Mouse (Mus musculus): Measurements from ENCODE around the gene Olfr1509. TPM values are rescaled to one million over a fixed set of nuclear protein-coding genes. Genes with fewer than 3 reads are reported as not detected.
"Not testable (repeated sequence)": the region's sequence is repeated elsewhere in the genome, so short reads cannot be mapped to it uniquely, and the experiment has no call there.

Olfr1509 gene
- polyA plus RNA-seq (2014; fragmentation: Nextera tagmentation; extraction: Ambion mirVana): not detected in 2 replicates

GRCm38 (mm10) chr14:52442690-52443089, at the start of gene Olfr1509:
Olfr1509 (plus strand) TSS chr14:52442990.
- no peak for DNase-seq (ENCODE audit: low spot score)
- Histone ChIP-seq H3K9me3 (ENCODE audit: control insufficient read depth, low read length) (no peaks in the 10 kb centered on the region), H3K4me3 (replicated peaks; ENCODE audit: low read length) (no peak within 1 kb of the TSS), H3K27me3 (ENCODE audit: control insufficient read depth, insufficient read depth, low read length) (no peaks in the 10 kb centered on the region), H3K36me3 (replicated peaks; ENCODE audit: control insufficient read depth, insufficient read depth) (no peaks in the 10 kb centered on the region), H3K27ac (no peak within 1 kb of the TSS), H3K4me1 (replicated peaks; ENCODE audit: control insufficient read depth, insufficient read depth, low read length) (no peaks in the 10 kb centered on the region), H3K4me2 (replicated peaks) (no peak within 1 kb of the TSS), H3K9ac (no peak within 1 kb of the TSS)
- ATAC-seq (ENCODE audit: low FRiP score): no peak

DNA sequence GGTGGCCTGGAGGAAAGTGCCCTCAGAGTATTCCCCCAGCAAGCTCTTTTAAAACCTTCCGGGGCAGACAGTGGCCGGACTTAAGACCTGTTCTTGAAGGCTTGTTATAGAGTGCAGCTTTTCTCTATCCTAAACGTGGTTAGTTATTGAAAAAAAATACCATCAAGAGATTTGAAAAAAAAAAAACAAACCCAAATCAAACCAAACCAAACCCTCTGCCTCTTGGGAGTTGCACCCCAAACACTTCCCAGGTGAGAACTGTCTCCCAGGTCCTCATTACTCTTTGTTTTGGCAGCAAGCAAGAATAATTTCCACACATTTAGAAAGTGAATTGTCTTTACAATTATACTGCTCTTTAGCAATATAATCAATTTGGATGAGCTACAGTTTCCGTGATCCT, 45.5 kb upstream of the Olfr1509 start, which contains the start of gene Olfr1511:
Gene Olfr1511 (minus strand): TSS at position 101 of the 400 bp plus-strand sequence.
- Histone ChIP-seq H3K4me1 (replicated peaks; ENCODE audit: control insufficient read depth, insufficient read depth, low read length) (no peaks in the 10 kb centered on the region), H3K4me3 (replicated peaks; ENCODE audit: low read length) (no peak within 1 kb of the TSS), H3K9ac (no peak within 1 kb of the TSS), H3K4me2 (replicated peaks) (no peak within 1 kb of the TSS), H3K9me3 (ENCODE audit: control insufficient read depth, low read length) (no peaks in the 10 kb centered on the region), H3K27ac (no peak within 1 kb of the TSS), H3K27me3 (ENCODE audit: control insufficient read depth, insufficient read depth, low read length) (no peaks in the 10 kb centered on the region), H3K36me3 (replicated peaks; ENCODE audit: control insufficient read depth, insufficient read depth) (no peaks in the 10 kb centered on the region)
- no peak for ATAC-seq (ENCODE audit: low FRiP score)
- 82% methylated on average over 4 of the region's 4 CpGs for WGBS
- DNase-seq (ENCODE audit: low spot score): no peak

DNA sequence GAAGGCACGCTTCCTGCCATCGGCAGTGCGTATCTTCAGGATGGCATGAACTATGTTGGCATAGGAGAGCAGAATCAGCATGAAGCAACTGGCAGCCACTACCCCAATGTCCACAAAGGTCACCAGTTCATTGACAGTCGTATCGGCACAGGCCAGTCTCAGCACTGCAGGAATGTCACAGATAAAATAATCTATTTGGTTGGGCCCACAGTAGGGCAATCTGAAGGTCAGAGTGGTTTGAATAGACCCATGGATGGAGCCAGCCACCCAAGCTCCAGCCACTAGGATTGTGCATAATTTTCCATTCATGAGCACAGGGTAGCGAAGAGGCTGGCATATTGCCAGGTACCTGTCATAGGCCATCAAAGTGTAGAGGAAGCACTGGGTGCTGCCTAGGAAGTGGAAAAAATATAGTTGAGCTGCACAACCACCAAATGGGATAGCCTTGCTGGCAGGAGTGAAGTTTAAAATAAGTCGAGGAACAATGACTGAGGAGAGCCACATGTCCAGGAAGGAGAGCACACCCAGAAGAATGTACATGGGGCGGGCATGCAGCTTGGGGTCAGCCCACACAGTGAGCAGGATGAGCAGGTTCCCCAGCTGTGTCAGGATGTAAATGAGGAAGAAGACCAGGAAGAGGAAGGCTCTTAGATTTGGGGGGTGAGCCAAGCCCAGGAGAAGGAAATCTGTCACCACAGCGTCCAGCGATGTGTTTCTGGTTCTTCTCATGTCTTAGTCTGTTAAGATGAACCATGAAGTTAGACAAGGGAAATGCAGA, 32.5 kb upstream of the Olfr1509 start:
- not testable (repeated sequence) for H3K9ac ChIP-seq; H3K4me2 ChIP-seq (replicated peaks); DNase-seq (ENCODE audit: low spot score); H3K36me3 ChIP-seq (replicated peaks; ENCODE audit: control insufficient read depth, insufficient read depth); H3K4me3 ChIP-seq (replicated peaks; ENCODE audit: low read length); H3K27ac ChIP-seq; H3K9me3 ChIP-seq (ENCODE audit: control insufficient read depth, low read length); H3K27me3 ChIP-seq (ENCODE audit: control insufficient read depth, insufficient read depth, low read length); H3K4me1 ChIP-seq (replicated peaks; ENCODE audit: control insufficient read depth, insufficient read depth, low read length)
- 0 out of 2 replicates have a peak, but pooled peaks have one; percentile 11 for ATAC-seq (ENCODE audit: low FRiP score)
- 80% methylated on average over 7 of the region's 10 CpGs for WGBS

GRCm38 (mm10) chr14:52414273-52414672, 28.5 kb upstream of the Olfr1509 start, which contains the start of gene Olfr1510:
Olfr1510 (minus strand) TSS chr14:52414373.
- ATAC-seq (ENCODE audit: low FRiP score): no peak
- H3K36me3 ChIP-seq (replicated peaks; ENCODE audit: control insufficient read depth, insufficient read depth): no peaks in the 10 kb centered on the region

GRCm38 (mm10) chr14:52427686-52428085, 15.1 kb upstream of the Olfr1509 start:
- H3K27me3 ChIP-seq (ENCODE audit: control insufficient read depth, insufficient read depth, low read length): no peaks in the 10 kb centered on the region
- no peaks in the 10 kb centered on the region for H3K9me3 ChIP-seq (ENCODE audit: control insufficient read depth, low read length)
- ATAC-seq (ENCODE audit: low FRiP score) (no peak), DNase-seq (ENCODE audit: low spot score) (no peak)
- H3K27ac ChIP-seq: no peak overlapping the region
- 91% methylated on average over 1 of the region's 1 CpGs for WGBS
- H3K4me1 ChIP-seq (replicated peaks; ENCODE audit: control insufficient read depth, insufficient read depth, low read length): no peaks in the 10 kb centered on the region
- H3K4me3 ChIP-seq (replicated peaks; ENCODE audit: low read length): no peak overlapping the region
- no peak overlapping the region for H3K9ac ChIP-seq
- H3K4me2 ChIP-seq (replicated peaks): no peak overlapping the region
- H3K36me3 ChIP-seq (replicated peaks; ENCODE audit: control insufficient read depth, insufficient read depth): no peaks in the 10 kb centered on the region

More at GRCm38 (mm10) chr14:52414273-52414672, 28.5 kb upstream of the Olfr1509 start, which contains the start of gene Olfr1510:
- no peak for DNase-seq (ENCODE audit: low spot score)
- Histone ChIP-seq H3K4me2 (replicated peaks) (no peak within 1 kb of the TSS), H3K9me3 (ENCODE audit: control insufficient read depth, low read length) (no peaks in the 10 kb centered on the region), H3K9ac (no peak within 1 kb of the TSS), H3K4me3 (replicated peaks; ENCODE audit: low read length) (no peak within 1 kb of the TSS), H3K27ac (no peak within 1 kb of the TSS), H3K4me1 (replicated peaks; ENCODE audit: control insufficient read depth, insufficient read depth, low read length) (no peaks in the 10 kb centered on the region), H3K27me3 (ENCODE audit: control insufficient read depth, insufficient read depth, low read length) (no peaks in the 10 kb centered on the region)
- WGBS: 91% methylated on average over 3 of the region's 3 CpGs

DNA sequence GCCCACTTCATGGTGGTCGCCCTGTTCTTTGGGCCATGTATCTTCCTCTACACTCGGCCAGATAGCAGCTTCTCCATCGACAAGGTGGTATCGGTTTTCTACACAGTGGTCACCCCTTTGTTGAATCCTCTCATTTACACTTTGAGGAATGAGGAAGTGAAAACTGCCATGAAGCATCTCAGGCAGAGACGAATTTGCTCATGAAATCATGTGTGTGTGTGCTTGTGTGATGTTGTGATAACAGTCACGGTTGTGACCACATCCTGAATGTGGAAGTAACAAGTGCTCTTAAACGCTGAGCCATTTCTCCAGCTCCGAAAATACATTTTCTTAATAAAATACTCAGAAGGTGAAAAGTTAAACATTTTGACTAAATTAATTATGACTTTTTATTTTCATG, 8.3 kb downstream of the Olfr1509 start:
- H3K4me2 ChIP-seq (replicated peaks): no peak overlapping the region
- ATAC-seq (ENCODE audit: low FRiP score): no peak
- H3K9me3 ChIP-seq (ENCODE audit: control insufficient read depth, low read length): no peaks in the 10 kb centered on the region
- 91% methylated on average over 8 of the region's 8 CpGs for WGBS
- DNase-seq (ENCODE audit: low spot score): no peak
- H3K36me3 ChIP-seq (replicated peaks; ENCODE audit: control insufficient read depth, insufficient read depth): no peaks in the 10 kb centered on the region
- H3K27ac ChIP-seq: no peak overlapping the region
- no peaks in the 10 kb centered on the region for H3K4me1 ChIP-seq (replicated peaks; ENCODE audit: control insufficient read depth, insufficient read depth, low read length)
- H3K9ac ChIP-seq: no peak overlapping the region
- no peaks in the 10 kb centered on the region for H3K27me3 ChIP-seq (ENCODE audit: control insufficient read depth, insufficient read depth, low read length)
- no peak overlapping the region for H3K4me3 ChIP-seq (replicated peaks; ENCODE audit: low read length)

DNA sequence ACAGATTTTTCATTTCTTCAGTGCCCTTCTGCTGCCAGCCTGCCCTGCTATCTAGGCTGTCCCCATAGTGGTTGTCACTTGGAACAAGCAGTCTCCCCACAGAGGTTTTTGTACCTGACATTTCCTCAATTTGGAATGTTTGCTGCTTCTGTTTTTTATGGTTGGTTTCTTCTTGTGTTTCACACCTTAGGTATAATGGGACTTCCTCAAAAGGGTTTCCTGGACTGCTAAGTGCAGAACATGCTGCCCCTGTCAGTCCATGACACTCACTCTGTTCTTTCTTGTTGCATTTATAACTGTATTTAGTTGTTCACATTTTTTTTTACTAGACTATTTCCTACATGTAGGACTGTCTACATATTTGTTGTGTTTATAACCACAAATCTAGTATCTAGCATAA, 19.1 kb downstream of the Olfr1509 start:
- Histone ChIP-seq H3K9me3 (ENCODE audit: control insufficient read depth, low read length) (no peaks in the 10 kb centered on the region), H3K9ac (no peak overlapping the region), H3K27me3 (ENCODE audit: control insufficient read depth, insufficient read depth, low read length) (no peaks in the 10 kb centered on the region), H3K4me1 (replicated peaks; ENCODE audit: control insufficient read depth, insufficient read depth, low read length) (no peaks in the 10 kb centered on the region), H3K27ac (no peak overlapping the region), H3K36me3 (replicated peaks; ENCODE audit: control insufficient read depth, insufficient read depth) (no peaks in the 10 kb centered on the region), H3K4me2 (replicated peaks) (no peak overlapping the region), H3K4me3 (replicated peaks; ENCODE audit: low read length) (no peak overlapping the region)
- DNase-seq (ENCODE audit: low spot score) (no peak), ATAC-seq (ENCODE audit: low FRiP score) (no peak)

GRCm38 (mm10) chr14:52465738-52466137, 22.9 kb downstream of the Olfr1509 start:
- ATAC-seq (ENCODE audit: low FRiP score): no peak
- WGBS: 85% methylated on average over 1 of the region's 1 CpGs

DNA sequence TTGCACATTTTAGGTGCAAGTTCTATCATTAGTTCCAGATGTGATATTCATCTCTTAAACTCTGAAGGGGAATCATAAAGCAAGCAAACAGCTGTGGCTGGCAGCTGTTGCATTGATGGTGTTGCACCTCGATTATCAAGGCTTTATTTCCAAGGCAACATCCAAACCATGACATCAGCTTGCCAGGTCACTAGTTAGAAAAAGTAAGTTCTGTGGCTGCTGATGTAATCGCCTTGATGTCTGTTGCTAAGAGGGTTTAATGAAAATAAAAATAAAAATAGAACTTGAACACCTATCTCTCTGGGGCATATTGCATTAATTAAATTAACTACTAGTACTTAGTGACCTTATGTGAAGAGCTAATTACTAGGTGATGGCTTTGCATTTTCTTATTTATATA, 24.6 kb downstream of the Olfr1509 start, which contains the start of gene Olfr1508:
Gene Olfr1508 (minus strand): TSS at position 101 of the 400 bp plus-strand sequence.
- no peak within 1 kb of the TSS for H3K4me2 ChIP-seq (replicated peaks)
- no peaks in the 10 kb centered on the region for H3K4me1 ChIP-seq (replicated peaks; ENCODE audit: control insufficient read depth, insufficient read depth, low read length)
- no peak within 1 kb of the TSS for H3K27ac ChIP-seq
- no peaks in the 10 kb centered on the region for H3K36me3 ChIP-seq (replicated peaks; ENCODE audit: control insufficient read depth, insufficient read depth)
- H3K27me3 ChIP-seq (ENCODE audit: control insufficient read depth, insufficient read depth, low read length): no peaks in the 10 kb centered on the region
- ATAC-seq (ENCODE audit: low FRiP score) (no peak), DNase-seq (ENCODE audit: low spot score) (no peak)
- H3K9ac ChIP-seq: no peak within 1 kb of the TSS
- H3K4me3 ChIP-seq (replicated peaks; ENCODE audit: low read length): no peak within 1 kb of the TSS
- 77% methylated on average over 2 of the region's 2 CpGs for WGBS
- no peaks in the 10 kb centered on the region for H3K9me3 ChIP-seq (ENCODE audit: control insufficient read depth, low read length)

More at GRCm38 (mm10) chr14:52465738-52466137, 22.9 kb downstream of the Olfr1509 start:
- no peak overlapping the region for H3K4me2 ChIP-seq (replicated peaks)
- DNase-seq (ENCODE audit: low spot score): no peak
- H3K4me3 ChIP-seq (replicated peaks; ENCODE audit: low read length): no peak overlapping the region
- H3K36me3 ChIP-seq (replicated peaks; ENCODE audit: control insufficient read depth, insufficient read depth): no peaks in the 10 kb centered on the region
- H3K27ac ChIP-seq: no peak overlapping the region
- no peak overlapping the region for H3K9ac ChIP-seq
- H3K27me3 ChIP-seq (ENCODE audit: control insufficient read depth, insufficient read depth, low read length): no peaks in the 10 kb centered on the region
- H3K9me3 ChIP-seq (ENCODE audit: control insufficient read depth, low read length): no peaks in the 10 kb centered on the region
- H3K4me1 ChIP-seq (replicated peaks; ENCODE audit: control insufficient read depth, insufficient read depth, low read length): no peaks in the 10 kb centered on the region

Measured in hindbrain, embryonic 14.5 days (tissue).